Mouse (Mus musculus) kidney, postnatal 0 days (tissue): ENCODE data around the gene Arhgap25. TPM values are rescaled to one million over a fixed set of nuclear protein-coding genes. Genes with fewer than 3 reads are reported as not detected.

Source experiments
- ATAC-seq: fragments of 200-750 bp; cut with Nextera tagmentation; replicated peaks from 2 replicates; pipeline ENCODE4 v1.8.0; 2017; ENCODE audit warnings: low read depth, moderate number of reproducible peaks, moderate TSS enrichment, moderate library complexity; ENCODE audit not compliant: low FRiP score
- DNase-seq: peaks from one replicate; pipeline ENCODE4 v3.0.0-alpha.2; 2016; ENCODE audit warnings: low spot score
- H3K27ac ChIP-seq: fragments of 300-500 bp; sonication (generic); 2 replicates; pipeline ENCODE4 v1.5.1; 2014; ENCODE audit warnings: mild to moderate bottlenecking
- H3K27me3 ChIP-seq: fragments of 300-500 bp; sonication (generic); 2 replicates; pipeline ENCODE4 v1.6.1; 2014; ENCODE audit warnings: low read length, mixed read lengths; ENCODE audit not compliant: insufficient read depth
- H3K36me3 ChIP-seq: fragments of 300-500 bp; sonication (generic); 2 replicates; pipeline ENCODE4 v1.6.1; 2014; ENCODE audit warnings: low read length, mixed read lengths; ENCODE audit not compliant: insufficient read depth
- H3K4me1 ChIP-seq: fragments of 300-500 bp; sonication (generic); replicated peaks from 2 replicates; pipeline ENCODE4 v1.6.1; 2014; ENCODE audit warnings: antibody characterized with exemption, low read length, mixed read lengths; ENCODE audit not compliant: insufficient read depth
- H3K4me2 ChIP-seq: fragments of 300-500 bp; sonication (generic); 2 replicates; pipeline ENCODE4 v1.6.1; 2014; ENCODE audit warnings: mild to moderate bottlenecking, low read length, moderate library complexity, mixed read lengths
- H3K4me3 ChIP-seq: fragments of 300-500 bp; sonication (generic); replicated peaks from 2 replicates; pipeline ENCODE4 v1.5.1; 2014; ENCODE audit warnings: low read depth, low read length
- H3K9ac ChIP-seq: fragments of 300-500 bp; sonication (generic); 2 replicates; pipeline ENCODE4 v1.6.1; 2014; ENCODE audit warnings: low read depth, low read length
- H3K9me3 ChIP-seq: fragments of 300-500 bp; sonication (generic); replicated peaks from 2 replicates; pipeline ENCODE4 v1.6.1; 2016; ENCODE audit warnings: low read length, inconsistent platforms, mixed read lengths
- CTCF ChIP-seq: IDR thresholded peaks from 2 replicates; pipeline ENCODE4 v1.5.1; 2016; ENCODE audit warnings: antibody characterized with exemption, low read depth, mild to moderate bottlenecking, moderate library complexity
- WGBS: fragments of 180-500 bp; shearing (Covaris S2); extraction: QIAGEN DNeasy Blood & Tissue Kit; methylation state at CpG from one replicate; pipeline ENCODE4 v1.1.7; 2014; 5-methylcytosine and 5-hydroxymethylcytosine counted together
- polyA plus RNA-seq: library from polyadenylated mRNA; unstranded; fragments of >200 nt; fragmentation: Nextera tagmentation; extraction: Ambion mirVana; gene quantifications from 2 replicates; pipeline ENCODE4 v1.2.1, GENCODE M21; 2015

The Arhgap25 gene
- polyA plus RNA-seq, 1 experiment from 2014 or later, result 4.1 TPM

DNA sequence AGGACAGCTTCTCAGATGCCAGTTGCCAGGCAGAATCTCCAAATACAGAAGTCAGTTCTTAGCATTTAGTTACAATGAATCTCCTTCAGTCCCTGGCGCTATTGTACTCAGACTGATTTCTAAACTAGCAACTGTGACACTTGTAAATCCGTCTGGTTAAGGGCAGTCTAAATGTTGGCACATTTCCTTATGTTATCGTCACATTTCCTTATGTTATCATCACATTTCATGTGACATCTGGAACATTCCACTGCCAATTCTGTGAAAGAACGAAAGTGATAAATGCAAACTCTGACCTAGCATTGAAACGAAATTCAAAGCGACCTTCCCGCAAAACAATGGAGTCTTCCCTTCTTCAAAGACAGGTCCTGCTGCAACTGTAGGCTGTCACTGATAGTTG is 87.8 kb downstream of the Arhgap25 start:
- Histone ChIP-seq H3K4me1 (0 out of 2 replicates have a peak, but pooled peaks cover 2% of the 10 kb centered on the region), H3K4me3 (no peak overlapping the region), H3K9me3 (no peaks in the 10 kb centered on the region), H3K9ac (no peak overlapping the region), H3K27me3 (no peaks in the 10 kb centered on the region), H3K27ac (no peak overlapping the region), H3K4me2 (no peak overlapping the region), H3K36me3 (no peaks in the 10 kb centered on the region)
- WGBS, result 68% methylated on average over 7 of the region's 7 CpGs
- no peak for DNase-seq
- ATAC-seq, result no peak
- TF ChIP-seq CTCF, result no peak

GRCm38 (mm10) chr6:87443253-87443652 is 89.8 kb downstream of the Arhgap25 start:
- TF ChIP-seq CTCF, result no peak
- no peaks in the 10 kb centered on the region for H3K9me3 ChIP-seq
- WGBS, result 80% methylated on average over 11 of the region's 11 CpGs

GRCm38 (mm10) chr6:87436745-87437144 is 96.3 kb downstream of the Arhgap25 start:
- no peak for DNase-seq

More at GRCm38 (mm10) chr6:87443253-87443652, 89.8 kb downstream of the Arhgap25 start:
- DNase-seq, result no peak
- Histone ChIP-seq H3K36me3 (no peaks in the 10 kb centered on the region), H3K27me3 (no peaks in the 10 kb centered on the region), H3K4me1 (0 out of 2 replicates have a peak, but pooled peaks cover 2% of the 10 kb centered on the region), H3K4me3 (no peak overlapping the region), H3K4me2 (no peak overlapping the region), H3K27ac (no peak overlapping the region), H3K9ac (no peak overlapping the region)
- ATAC-seq, result no peak

GRCm38 (mm10) chr6:87435791-87436190 is 97.3 kb downstream of the Arhgap25 start:
- Histone ChIP-seq H3K9ac (no peak overlapping the region), H3K27ac (no peak overlapping the region), H3K4me2 (no peak overlapping the region), H3K4me3 (no peak overlapping the region), H3K9me3 (no peaks in the 10 kb centered on the region), H3K27me3 (no peaks in the 10 kb centered on the region), H3K36me3 (no peaks in the 10 kb centered on the region), H3K4me1 (no peaks in the 10 kb centered on the region)
- ATAC-seq (no peak), DNase-seq (no peak)
- WGBS, result 89% methylated on average over 3 of the region's 3 CpGs
- TF ChIP-seq CTCF, result no peak

More at GRCm38 (mm10) chr6:87436745-87437144, 96.3 kb downstream of the Arhgap25 start:
- no peak for ATAC-seq
- Histone ChIP-seq H3K36me3 (no peaks in the 10 kb centered on the region), H3K4me2 (no peak overlapping the region), H3K9me3 (no peaks in the 10 kb centered on the region), H3K4me1 (no peaks in the 10 kb centered on the region), H3K27ac (no peak overlapping the region), H3K27me3 (no peaks in the 10 kb centered on the region), H3K4me3 (no peak overlapping the region), H3K9ac (no peak overlapping the region)
- TF ChIP-seq CTCF, result no peak
- WGBS, result 81% methylated on average over 8 of the region's 8 CpGs

GRCm38 (mm10) chr6:87428487-87429044 is 104.5 kb downstream of the Arhgap25 start, which contains the start of gene Bmp10:
Bmp10 (plus strand) TSS chr6:87428994.
- Histone ChIP-seq H3K4me2 (no peak within 1 kb of the TSS), H3K4me1 (no peaks in the 10 kb centered on the region), H3K4me3 (no peak within 1 kb of the TSS), H3K36me3 (no peaks in the 10 kb centered on the region), H3K27me3 (no peaks in the 10 kb centered on the region), H3K9ac (no peak within 1 kb of the TSS), H3K27ac (no peak within 1 kb of the TSS), H3K9me3 (no peaks in the 10 kb centered on the region)
- ATAC-seq, result no peak
- TF ChIP-seq CTCF, result no peak
- DNase-seq, result no peak
- WGBS, result 56% methylated on average over 7 of the region's 7 CpGs

- ATAC-seq (no peak), DNase-seq (no peak)
- no peak for TF ChIP-seq CTCF
- Histone ChIP-seq H3K27me3 (no peaks in the 10 kb centered on the region), H3K36me3 (no peaks in the 10 kb centered on the region), H3K4me3 (no peak overlapping the region), H3K4me1 (no peaks in the 10 kb centered on the region), H3K27ac (no peak overlapping the region), H3K9ac (no peak overlapping the region), H3K4me2 (no peak overlapping the region), H3K9me3 (no peaks in the 10 kb centered on the region)
- 81% methylated on average over 8 of the region's 8 CpGs for WGBS
These were observed 105.4 kb downstream of the Arhgap25 start for GRCm38 (mm10) chr6:87427616-87428015.

DNA sequence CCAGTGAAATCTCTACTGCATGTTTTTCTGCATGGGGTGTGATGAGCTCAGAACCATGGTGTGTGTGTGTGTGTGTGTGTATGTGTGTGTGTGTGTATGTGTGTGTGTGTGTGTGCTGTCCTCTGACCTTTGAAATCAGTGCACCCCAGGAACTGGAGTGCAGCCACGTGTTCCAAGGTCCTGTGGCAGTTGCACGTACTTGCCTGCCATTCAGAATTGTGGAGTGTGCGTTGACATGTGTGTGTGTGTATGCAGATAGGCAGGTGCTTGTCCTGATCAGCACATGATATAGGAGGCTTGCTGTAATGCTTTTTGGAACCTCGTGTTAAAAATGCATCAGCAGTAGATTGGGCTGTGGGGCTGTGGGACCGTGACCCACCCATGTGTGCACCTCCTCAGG is 106.1 kb downstream of the Arhgap25 start:
- Histone ChIP-seq H3K9me3 (no peaks in the 10 kb centered on the region), H3K4me1 (no peaks in the 10 kb centered on the region), H3K36me3 (no peaks in the 10 kb centered on the region), H3K27me3 (no peaks in the 10 kb centered on the region), H3K9ac (no peak overlapping the region), H3K27ac (no peak overlapping the region), H3K4me2 (no peak overlapping the region), H3K4me3 (no peak overlapping the region)
- TF ChIP-seq CTCF, result no peak
- ATAC-seq, result no peak
- no peak for DNase-seq
- 70% methylated on average over 5 of the region's 5 CpGs for WGBS
